Mouse (Mus musculus): ENCODE data around the gene Gse1. TPM values are rescaled to one million over a fixed set of nuclear protein-coding genes. Genes with fewer than 3 reads are reported as not detected.

Gse1 gene
- polyA plus RNA-seq, 1 experiment from 2014 or later = 6.4 TPM

GRCm38 (mm10) chr8:120300601-120301141 is 72.4 kb downstream of the Gse1 start:
- 12% methylated on average over 13 of the region's 13 CpGs for WGBS
- H3K9ac ChIP-seq (ENCODE audit: low read depth, low read length) = no peak overlapping the region
- no peaks in the 10 kb centered on the region for H3K9me3 ChIP-seq (ENCODE audit: control insufficient read depth)
- no peaks in the 10 kb centered on the region for H3K27me3 ChIP-seq (replicated peaks; ENCODE audit: control insufficient read depth, insufficient read depth, low read length)
- peak; percentile 44 for ATAC-seq
- H3K27ac ChIP-seq (ENCODE audit: low read depth, low read length) = no peak overlapping the region
- TF ChIP-seq CTCF (IDR thresholded peaks at IDR 0.05; ENCODE audit: low read depth) = peak; percentile 97
- no peaks in the 10 kb centered on the region for H3K36me3 ChIP-seq (ENCODE audit: control insufficient read depth, insufficient read depth)
- H3K4me2 ChIP-seq (replicated peaks; ENCODE audit: low read depth) = no peak overlapping the region
- no peaks in the 10 kb centered on the region for H3K4me1 ChIP-seq (replicated peaks; ENCODE audit: control insufficient read depth, insufficient read depth, low read length)
- H3K4me3 ChIP-seq (ENCODE audit: low read depth, low read length) = no peak overlapping the region

GRCm38 (mm10) chr8:120302941-120303675 is 74.9 kb downstream of the Gse1 start:
- Histone ChIP-seq H3K27ac (ENCODE audit: low read depth, low read length) (no peak overlapping the region), H3K9ac (ENCODE audit: low read depth, low read length) (no peak overlapping the region), H3K4me1 (replicated peaks; ENCODE audit: control insufficient read depth, insufficient read depth, low read length) (no peaks in the 10 kb centered on the region), H3K4me3 (ENCODE audit: low read depth, low read length) (no peak overlapping the region), H3K27me3 (replicated peaks; ENCODE audit: control insufficient read depth, insufficient read depth, low read length) (no peaks in the 10 kb centered on the region), H3K36me3 (ENCODE audit: control insufficient read depth, insufficient read depth) (no peaks in the 10 kb centered on the region), H3K9me3 (ENCODE audit: control insufficient read depth) (no peaks in the 10 kb centered on the region), H3K4me2 (replicated peaks; ENCODE audit: low read depth) (no peak overlapping the region)
- TF ChIP-seq CTCF (IDR thresholded peaks at IDR 0.05; ENCODE audit: low read depth) = no peak
- ATAC-seq = no peak
- 75% methylated on average over 11 of the region's 11 CpGs for WGBS

GRCm38 (mm10) chr8:120304097-120304496 is 75.8 kb downstream of the Gse1 start:
- H3K9ac ChIP-seq (ENCODE audit: low read depth, low read length) = no peak overlapping the region
- H3K4me3 ChIP-seq (ENCODE audit: low read depth, low read length) = no peak overlapping the region
- TF ChIP-seq CTCF (IDR thresholded peaks at IDR 0.05; ENCODE audit: low read depth) = no peak
- no peaks in the 10 kb centered on the region for H3K9me3 ChIP-seq (ENCODE audit: control insufficient read depth)
- H3K4me1 ChIP-seq (replicated peaks; ENCODE audit: control insufficient read depth, insufficient read depth, low read length) = no peaks in the 10 kb centered on the region
- no peak for ATAC-seq
- WGBS = 56% methylated on average over 9 of the region's 9 CpGs
- H3K27ac ChIP-seq (ENCODE audit: low read depth, low read length) = no peak overlapping the region
- no peaks in the 10 kb centered on the region for H3K27me3 ChIP-seq (replicated peaks; ENCODE audit: control insufficient read depth, insufficient read depth, low read length)
- H3K4me2 ChIP-seq (replicated peaks; ENCODE audit: low read depth) = no peak overlapping the region
- H3K36me3 ChIP-seq (ENCODE audit: control insufficient read depth, insufficient read depth) = no peaks in the 10 kb centered on the region

GRCm38 (mm10) chr8:120305800-120306385 is 77.6 kb downstream of the Gse1 start:
- 88% methylated on average over 10 of the region's 10 CpGs for WGBS
- Histone ChIP-seq H3K27me3 (replicated peaks; ENCODE audit: control insufficient read depth, insufficient read depth, low read length) (no peaks in the 10 kb centered on the region), H3K9ac (ENCODE audit: low read depth, low read length) (no peak overlapping the region), H3K4me1 (replicated peaks; ENCODE audit: control insufficient read depth, insufficient read depth, low read length) (no peaks in the 10 kb centered on the region), H3K36me3 (ENCODE audit: control insufficient read depth, insufficient read depth) (no peaks in the 10 kb centered on the region), H3K27ac (ENCODE audit: low read depth, low read length) (no peak overlapping the region), H3K4me2 (replicated peaks; ENCODE audit: low read depth) (no peak overlapping the region), H3K9me3 (ENCODE audit: control insufficient read depth) (no peaks in the 10 kb centered on the region), H3K4me3 (ENCODE audit: low read depth, low read length) (no peak overlapping the region)
- ATAC-seq = no peak
- TF ChIP-seq CTCF (IDR thresholded peaks at IDR 0.05; ENCODE audit: low read depth) = no peak

GRCm38 (mm10) chr8:120307103-120307502 is 78.8 kb downstream of the Gse1 start:
- Histone ChIP-seq H3K4me2 (replicated peaks; ENCODE audit: low read depth) (0 out of 2 replicates have a peak overlapping the region, but pooled peaks have one; percentile 0), H3K27ac (ENCODE audit: low read depth, low read length) (no peak overlapping the region), H3K9me3 (ENCODE audit: control insufficient read depth) (no peaks in the 10 kb centered on the region), H3K36me3 (ENCODE audit: control insufficient read depth, insufficient read depth) (no peaks in the 10 kb centered on the region), H3K9ac (ENCODE audit: low read depth, low read length) (no peak overlapping the region), H3K27me3 (replicated peaks; ENCODE audit: control insufficient read depth, insufficient read depth, low read length) (no peaks in the 10 kb centered on the region), H3K4me1 (replicated peaks; ENCODE audit: control insufficient read depth, insufficient read depth, low read length) (no peaks in the 10 kb centered on the region), H3K4me3 (ENCODE audit: low read depth, low read length) (no peak overlapping the region)
- 27% methylated on average over 16 of the region's 16 CpGs for WGBS
- no peak; the same call in 1 of the 2 replicates for TF ChIP-seq CTCF (IDR thresholded peaks at IDR 0.05; ENCODE audit: low read depth)
- ATAC-seq = peak; percentile 58

- ATAC-seq = 0 out of 2 replicates have a peak, but pooled peaks have one; percentile 1
- no peaks in the 10 kb centered on the region for H3K9me3 ChIP-seq (ENCODE audit: control insufficient read depth)
- H3K9ac ChIP-seq (ENCODE audit: low read depth, low read length) = no peak overlapping the region
- 55% methylated on average over 11 of the region's 11 CpGs for WGBS
- H3K36me3 ChIP-seq (ENCODE audit: control insufficient read depth, insufficient read depth) = no peaks in the 10 kb centered on the region
- H3K27ac ChIP-seq (ENCODE audit: low read depth, low read length) = no peak overlapping the region
- H3K4me2 ChIP-seq (replicated peaks; ENCODE audit: low read depth) = 0 out of 2 replicates have a peak overlapping the region, but pooled peaks have one; percentile 0
- H3K4me1 ChIP-seq (replicated peaks; ENCODE audit: control insufficient read depth, insufficient read depth, low read length) = no peaks in the 10 kb centered on the region
- H3K27me3 ChIP-seq (replicated peaks; ENCODE audit: control insufficient read depth, insufficient read depth, low read length) = no peaks in the 10 kb centered on the region
- TF ChIP-seq CTCF (IDR thresholded peaks at IDR 0.05; ENCODE audit: low read depth) = no peak
- no peak overlapping the region for H3K4me3 ChIP-seq (ENCODE audit: low read depth, low read length)
These were observed 79.3 kb downstream of the Gse1 start for GRCm38 (mm10) chr8:120307528-120307927.
